Mouse (Mus musculus): ENCODE results near the gene Vamp1. TPM values are rescaled to one million over a fixed set of nuclear protein-coding genes. Genes with fewer than 3 reads are reported as not detected.

Vamp1 gene
- total and polyA plus RNA-seq, 3 experiments = 1.9 to 4.6 (median 3.1) TPM

- Histone ChIP-seq H3K4me2 (ENCODE audit: insufficient read depth, low read depth, poor library complexity, severe bottlenecking) (peak within 1 kb of the TSS; percentile 81), H3K4me3 (replicated peaks in 1 of 3; ENCODE audit: low read depth in 2 of 3, low read length in 2 of 3, poor library complexity in 1 of 3) (peak within 1 kb of the TSS; percentile 75 to 100 (median 87)), H3K79me2 (replicated peaks; ENCODE audit: control insufficient read depth, extremely low read depth, insufficient read depth, poor library complexity, severe bottlenecking) (peaks cover 21% of the 10 kb centered on the region), H3K27ac (ENCODE audit: insufficient read depth, low read depth) (peak within 1 kb of the TSS; percentile 83), H3K4me1 (ENCODE audit: control insufficient read depth in 1 of 2, insufficient read depth in 2 of 2) (peaks cover 11 to 28% of the 10 kb centered on the region in 2 experiments), H3K27me3 (replicated peaks) (no peaks in the 10 kb centered on the region), H3K9me3 (replicated peaks; ENCODE audit: low read length) (no peaks in the 10 kb centered on the region), H3K9ac (ENCODE audit: insufficient read depth, low read depth) (peak within 1 kb of the TSS; percentile 90), H3K36me3 (replicated peaks in 1 of 2; ENCODE audit: control insufficient read depth in 1 of 2, insufficient read depth in 1 of 2, low read length in 1 of 2) (peaks cover 59 to 71% of the 10 kb centered on the region in 2 experiments)
- dilution Hi-C loops (cut with MboI; ENCODE audit: extremely low pct_ligation_motif_present, extremely low pct_unique_long_range_greater_than_20kb, low sequenced_read_pairs) (no loop called here), in situ Hi-C loops (cut with MboI; ENCODE audit: low pct_ligation_motif_present, low pct_unique_long_range_greater_than_20kb, low sequenced_read_pairs) (no loop called here)
- peak; percentile 81 for DNase-seq (ENCODE audit: extremely low read depth)
- TF ChIP-seq PAX5 (IDR thresholded peaks at IDR 0.05; ENCODE audit: low read length) (no peak), MYC (IDR thresholded peaks at IDR 0.05; ENCODE audit: low read depth, low read length) (peak; percentile 73; the same call in 1 of the 2 replicates), RCOR1 (conservative IDR thresholded peaks at IDR 0.05; ENCODE audit: low read depth, low read length) (peak; percentile 11; the same call in 1 of the 2 replicates), KAT2A (IDR thresholded peaks at IDR 0.05; ENCODE audit: insufficient replicate concordance, low read length) (no peak), ETS1 (conservative IDR thresholded peaks at IDR 0.05; ENCODE audit: low read depth, low read length) (no peak), POLR2A (IDR thresholded peaks at IDR 0.05; ENCODE audit: low read depth, low read length) (peak; percentile 74; the same call in 1 of the 2 replicates), POLR2AphosphoS2 (IDR thresholded peaks at IDR 0.05; ENCODE audit: low read depth, low read length) (no peak), ZC3H11A (IDR thresholded peaks at IDR 0.05; ENCODE audit: low read depth, low read length) (no peak), HCFC1 (IDR thresholded peaks at IDR 0.05; ENCODE audit: low read depth, low read length) (peak; percentile 56; the same call in 1 of the 2 replicates), JUND (conservative IDR thresholded peaks at IDR 0.05; ENCODE audit: low read depth, low read length) (no peak), JUN (IDR thresholded peaks at IDR 0.05; ENCODE audit: insufficient read depth, low read depth, low read length) (no peak), NRF1 (IDR thresholded peaks at IDR 0.05; ENCODE audit: low read depth, low read length) (0 out of 2 replicates have a peak, but pooled peaks have one; percentile 23), USF2 (conservative IDR thresholded peaks at IDR 0.05; ENCODE audit: low read depth, low read length) (no peak), BHLHE40 (IDR thresholded peaks at IDR 0.05; ENCODE audit: low read depth, low read length) (no peak), ELF1 (IDR thresholded peaks at IDR 0.05; ENCODE audit: low read depth, low read length) (peak; percentile 82), SMC3 (IDR thresholded peaks at IDR 0.05; ENCODE audit: low read depth, low read length) (no peak), MAX (IDR thresholded peaks at IDR 0.05; ENCODE audit: low read length) (peak; percentile 59; the same call in 1 of the 2 replicates), E2F4 (IDR thresholded peaks at IDR 0.05; ENCODE audit: insufficient replicate concordance, low read depth, low read length) (no peak), MAZ (IDR thresholded peaks at IDR 0.05; ENCODE audit: low read depth, low read length) (no peak), CTCF (conservative IDR thresholded peaks at IDR 0.05 in 1 of 2, IDR thresholded peaks at IDR 0.05 in 1 of 2; ENCODE audit: low read depth in 2 of 2, low read length in 2 of 2) (no peak), USF1 (IDR thresholded peaks at IDR 0.05; ENCODE audit: low read depth, low read length) (no peak), TBP (conservative IDR thresholded peaks at IDR 0.05; ENCODE audit: low read depth, low read length) (peak; percentile 14; the same call in 1 of the 2 replicates), CHD1 (IDR thresholded peaks at IDR 0.05; ENCODE audit: low read depth, low read length) (no peak), MXI1 (IDR thresholded peaks at IDR 0.05; ENCODE audit: low read depth, low read length) (peak; percentile 22; the same call in 1 of the 2 replicates), EP300 (IDR thresholded peaks at IDR 0.05; ENCODE audit: low read length) (no peak), MEF2A (IDR thresholded peaks at IDR 0.05; ENCODE audit: borderline replicate concordance, low read depth, low read length) (no peak; the same call in 1 of the 2 replicates), IRF4 (IDR thresholded peaks at IDR 0.05; ENCODE audit: low read depth, low read length) (no peak), TCF12 (IDR thresholded peaks at IDR 0.05; ENCODE audit: low read depth, low read length) (peak; percentile 75; the same call in 1 of the 2 replicates), ZNF384 (IDR thresholded peaks at IDR 0.05; ENCODE audit: low read depth, low read length) (no peak), ZKSCAN1 (IDR thresholded peaks at IDR 0.05; ENCODE audit: borderline replicate concordance, low read depth, low read length) (no peak), MAFK (IDR thresholded peaks at IDR 0.05; ENCODE audit: insufficient replicate concordance, low read length) (no peak), ZMIZ1 (IDR thresholded peaks at IDR 0.05; ENCODE audit: low read depth, low read length) (0 out of 2 replicates have a peak, but pooled peaks have one; percentile 27), NELFE (IDR thresholded peaks at IDR 0.05; ENCODE audit: low read depth, low read length) (peak; percentile 64), GABPA (IDR thresholded peaks at IDR 0.05; ENCODE audit: insufficient replicate concordance, low read depth, low read length) (no peak), UBTF (IDR thresholded peaks at IDR 0.05; ENCODE audit: low read depth, low read length) (no peak), SIN3A (IDR thresholded peaks at IDR 0.05; ENCODE audit: low read length) (peak; percentile 61; the same call in 1 of the 2 replicates), RAD21 (IDR thresholded peaks at IDR 0.05; ENCODE audit: low read depth, low read length) (no peak), CHD2 (IDR thresholded peaks at IDR 0.05; ENCODE audit: low read length) (no peak)
Observed at GRCm38 (mm10) chr6:125166051-125166751, 49.1 kb upstream of the Vamp1 start, which contains the start of gene Gapdh. TSS of gene Gapdh (minus strand) at chr6:125166467.

Measured in CH12.LX (cell line).